Mouse (Mus musculus) lung, postnatal 0 days (tissue): ENCODE results near the gene Kdm2b. TPM values are rescaled to one million over a fixed set of nuclear protein-coding genes. Genes with fewer than 3 reads are reported as not detected.

ENCODE experiments used
- ATAC-seq: fragments of 200-750 bp; cut with Nextera tagmentation; 2 replicates; pipeline ENCODE4 v1.8.0; 2017; ENCODE audit warnings: moderate library complexity
- DNase-seq: peaks from one replicate; pipeline ENCODE4 v3.0.0-alpha.2; 2016; ENCODE audit warnings: low spot score
- H3K27ac ChIP-seq: fragments of 300-500 bp; sonication (generic); 2 replicates; pipeline ENCODE4 v1.5.1; 2014; ENCODE audit warnings: antibody characterized with exemption, mild to moderate bottlenecking, low read length, mixed read lengths
- H3K27me3 ChIP-seq: fragments of 300-500 bp; sonication (generic); replicated peaks from 2 replicates; pipeline ENCODE4 v1.6.1; 2014; ENCODE audit warnings: low read length, mixed read lengths; ENCODE audit not compliant: insufficient read depth
- H3K36me3 ChIP-seq: fragments of 300-500 bp; sonication (generic); 2 replicates; pipeline ENCODE4 v1.6.1; 2014; ENCODE audit warnings: low read length, mixed read lengths; ENCODE audit not compliant: insufficient read depth
- H3K4me1 ChIP-seq: fragments of 300-500 bp; sonication (generic); 2 replicates; pipeline ENCODE4 v1.6.1; 2014; ENCODE audit warnings: antibody characterized with exemption, low read depth, low read length, mixed read lengths; ENCODE audit not compliant: insufficient read depth
- H3K4me2 ChIP-seq: fragments of 300-500 bp; sonication (generic); replicated peaks from 2 replicates; pipeline ENCODE4 v1.6.1; 2014; ENCODE audit warnings: low read depth, mild to moderate bottlenecking, low read length, moderate library complexity, mixed read lengths
- H3K4me3 ChIP-seq: fragments of 300-500 bp; sonication (generic); 2 replicates; pipeline ENCODE4 v1.5.1; 2014; ENCODE audit warnings: low read depth, low read length
- H3K9ac ChIP-seq: fragments of 300-500 bp; sonication (generic); replicated peaks from 2 replicates; pipeline ENCODE4 v1.6.1; 2014; ENCODE audit warnings: low read depth, mild to moderate bottlenecking
- H3K9me3 ChIP-seq: fragments of 300-500 bp; sonication (generic); 2 replicates; pipeline ENCODE4 v1.6.1; 2016; ENCODE audit warnings: low read length, mixed read lengths
- CTCF ChIP-seq: IDR thresholded peaks from 2 replicates; pipeline ENCODE4 v1.5.1; 2016; ENCODE audit warnings: antibody characterized with exemption, mild to moderate bottlenecking
- EP300 ChIP-seq: IDR thresholded peaks from 2 replicates; pipeline ENCODE4 v1.6.1; 2016; ENCODE audit warnings: antibody characterized with exemption, mild to moderate bottlenecking, control low read depth
- WGBS: fragments of 180-500 bp; shearing (Covaris S2); extraction: QIAGEN DNeasy Blood & Tissue Kit; methylation state at CpG from one replicate; pipeline ENCODE4 v1.1.7; 2014; 5-methylcytosine and 5-hydroxymethylcytosine counted together
- polyA plus RNA-seq: library from polyadenylated mRNA; unstranded; fragments of >200 nt; fragmentation: Nextera tagmentation; extraction: Ambion mirVana; gene quantifications from 2 replicates; pipeline ENCODE4 v1.2.1, GENCODE M21; 2015

Kdm2b gene
- polyA plus RNA-seq, 1 experiment from 2014 or later = 12.2 TPM

GRCm38 (mm10) chr5:122880241-122880980 lies 109.2 kb downstream of the Kdm2b start:
- ATAC-seq (no peak), DNase-seq (no peak)
- Histone ChIP-seq H3K27ac (no peak overlapping the region), H3K36me3 (peaks cover 11% of the 10 kb centered on the region), H3K4me3 (no peak overlapping the region), H3K4me2 (no peak overlapping the region), H3K9ac (no peak overlapping the region), H3K4me1 (no peaks in the 10 kb centered on the region), H3K27me3 (no peaks in the 10 kb centered on the region), H3K9me3 (no peaks in the 10 kb centered on the region)
- WGBS = 93% methylated on average over 37 of the region's 37 CpGs
- TF ChIP-seq EP300 (no peak), CTCF (no peak)

DNA sequence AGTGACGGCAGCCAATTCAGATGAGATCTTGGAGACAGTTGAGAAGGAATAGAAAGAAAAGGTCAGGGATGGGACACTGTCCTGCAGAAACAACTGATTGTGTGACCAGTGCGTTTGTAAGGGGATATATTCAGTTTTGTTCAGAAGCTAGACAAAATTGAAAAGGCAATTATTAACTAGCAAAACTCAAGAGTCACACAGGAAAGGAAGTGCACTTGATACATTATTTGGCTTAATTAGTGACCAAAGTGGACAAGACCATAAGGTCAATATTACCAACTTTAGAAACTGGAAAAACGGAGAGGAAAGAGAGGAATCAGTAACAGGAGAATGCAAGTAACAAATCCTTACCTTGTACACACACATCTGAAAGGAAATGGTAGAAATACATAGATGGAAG lies 113.0 kb downstream of the Kdm2b start:
- H3K9me3 ChIP-seq = no peaks in the 10 kb centered on the region
- no peak for TF ChIP-seq CTCF
- TF ChIP-seq EP300 = no peak
- H3K4me1 ChIP-seq = no peaks in the 10 kb centered on the region
- H3K4me2 ChIP-seq = no peak overlapping the region
- no peak for ATAC-seq
- peaks cover 20% of the 10 kb centered on the region for H3K36me3 ChIP-seq
- H3K4me3 ChIP-seq = no peak overlapping the region
- no peak for DNase-seq
- no peak overlapping the region for H3K27ac ChIP-seq
- no peaks in the 10 kb centered on the region for H3K27me3 ChIP-seq
- no peak overlapping the region for H3K9ac ChIP-seq
- 67% methylated on average over 3 of the region's 3 CpGs for WGBS

- H3K9me3 ChIP-seq = no peaks in the 10 kb centered on the region
- no peak for DNase-seq
- peaks cover 9% of the 10 kb centered on the region for H3K36me3 ChIP-seq
- TF ChIP-seq EP300 (no peak), CTCF (no peak)
- WGBS = 95% methylated on average over 3 of the region's 3 CpGs
- no peak overlapping the region for H3K27ac ChIP-seq
- no peak for ATAC-seq
- H3K9ac ChIP-seq = no peak overlapping the region
- no peaks in the 10 kb centered on the region for H3K4me1 ChIP-seq
- H3K4me2 ChIP-seq = no peak overlapping the region
- H3K4me3 ChIP-seq = no peak overlapping the region
- no peaks in the 10 kb centered on the region for H3K27me3 ChIP-seq
Measured at GRCm38 (mm10) chr5:122874359-122874758, 115.3 kb downstream of the Kdm2b start.

- no peak overlapping the region for H3K4me3 ChIP-seq
- H3K27ac ChIP-seq = no peak overlapping the region
- H3K4me1 ChIP-seq = no peaks in the 10 kb centered on the region
- ATAC-seq = no peak
- H3K4me2 ChIP-seq = no peak overlapping the region
- no peaks in the 10 kb centered on the region for H3K9me3 ChIP-seq
- 65% methylated on average over 2 of the region's 2 CpGs for WGBS
- TF ChIP-seq EP300 = no peak
- TF ChIP-seq CTCF = no peak
- H3K9ac ChIP-seq = no peak overlapping the region
- DNase-seq = no peak
- peaks cover 15% of the 10 kb centered on the region for H3K36me3 ChIP-seq
- H3K27me3 ChIP-seq = no peaks in the 10 kb centered on the region
Measured at GRCm38 (mm10) chr5:122873573-122873972, 116.0 kb downstream of the Kdm2b start.

DNA sequence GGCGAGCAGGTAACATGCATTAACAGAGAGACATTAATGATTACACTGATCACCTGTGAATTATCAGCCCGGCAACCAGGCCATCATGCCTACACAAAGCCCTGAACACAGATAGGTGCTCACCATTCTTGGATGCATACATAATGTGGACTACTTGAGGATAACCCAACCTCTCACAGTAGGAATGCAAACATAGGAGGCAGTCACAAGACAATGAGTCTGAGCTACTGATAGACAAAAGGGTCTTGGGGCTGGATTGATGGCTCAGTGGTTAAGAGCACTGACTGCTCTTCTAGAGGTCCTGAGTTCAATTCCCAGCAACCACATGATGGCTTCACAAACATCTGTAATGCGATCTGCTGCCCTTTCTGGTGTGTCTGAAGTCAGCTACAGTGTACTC lies 117.0 kb downstream of the Kdm2b start:
- ATAC-seq (no peak), DNase-seq (no peak)
- Histone ChIP-seq H3K9ac (no peak overlapping the region), H3K27me3 (no peaks in the 10 kb centered on the region), H3K4me3 (no peak overlapping the region), H3K4me1 (no peaks in the 10 kb centered on the region), H3K9me3 (no peaks in the 10 kb centered on the region), H3K36me3 (peaks cover 20% of the 10 kb centered on the region), H3K27ac (no peak overlapping the region), H3K4me2 (no peak overlapping the region)
- 90% methylated on average over 3 of the region's 3 CpGs for WGBS
- TF ChIP-seq EP300 (no peak), CTCF (no peak)

- H3K27me3 ChIP-seq = no peaks in the 10 kb centered on the region
- DNase-seq (no peak), ATAC-seq (no peak)
- no peak overlapping the region for H3K27ac ChIP-seq
- WGBS = 97% methylated on average over 2 of the region's 2 CpGs
- no peak overlapping the region for H3K4me3 ChIP-seq
- TF ChIP-seq EP300 (no peak), CTCF (no peak)
- H3K9ac ChIP-seq = no peak overlapping the region
- no peak overlapping the region for H3K4me2 ChIP-seq
- H3K4me1 ChIP-seq = no peaks in the 10 kb centered on the region
- no peaks in the 10 kb centered on the region for H3K9me3 ChIP-seq
- H3K36me3 ChIP-seq = peaks cover 16% of the 10 kb centered on the region; the same call in 1 of the 2 replicates
Measured at GRCm38 (mm10) chr5:122863053-122863452, 126.6 kb downstream of the Kdm2b start.
